ENCODE assay signal across 12 mouse cellular contexts in the genomic region with DNA sequence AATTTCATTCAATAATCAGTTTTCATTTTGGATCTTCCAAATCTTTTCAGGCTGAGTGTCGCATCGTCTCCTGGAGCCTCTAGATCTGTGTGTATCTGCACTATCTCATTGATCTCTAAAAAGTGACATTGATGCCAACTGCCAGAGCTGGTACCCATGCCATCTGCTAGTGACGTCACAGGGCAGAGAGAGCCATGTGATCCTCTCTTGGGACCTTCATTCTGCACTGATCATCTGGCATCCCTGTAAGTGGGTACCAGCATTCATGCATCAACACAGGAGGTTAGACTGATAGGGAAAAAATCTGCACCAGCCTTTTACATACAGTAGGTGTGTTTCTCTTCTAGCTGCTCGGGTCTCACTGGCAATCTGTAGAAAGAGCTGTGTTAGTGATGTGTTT. TPM values are rescaled to one million over a fixed set of nuclear protein-coding genes. Genes with fewer than 3 reads are reported as not detected.
DNase-seq lines count a peak whose midpoint lies in the region; ATAC-seq and TF ChIP-seq lines count a peak whose summit lies in the region.
"Had no signal": no experiment of that assay in that cellular context is flagged by ENCODE, and none has a peak within 500 bp of the region (broad histone marks: within the 10 kb centered on the region; RNA-seq: fewer than 3 reads in every experiment).

Gene Neurod6 (minus strand): TSS at position 290 of the 400 bp plus-strand sequence.

- H3K27ac ChIP-seq in embryonic facial prominence, embryonic 14.5 days (replicated peaks; ENCODE audit: low read depth, low read length): no peak within 1 kb of the TSS
- H3K27ac ChIP-seq in embryonic facial prominence, embryonic 10.5 days (replicated peaks): no peak within 1 kb of the TSS
- peak within 1 kb of the TSS; percentile 94 for H3K27ac ChIP-seq in left cerebral cortex, adult 2 months

- no peak; the same call in 1 of the 2 replicates for TF ChIP-seq CTCF in left cerebral cortex, adult 2 months (IDR thresholded peaks at IDR 0.05)

- no peaks in the 10 kb centered on the region for H3K9me3 ChIP-seq in embryonic facial prominence, embryonic 14.5 days (ENCODE audit: control insufficient read depth, low read length)
- no peaks in the 10 kb centered on the region for H3K9me3 ChIP-seq in embryonic facial prominence, embryonic 10.5 days

- intact Hi-C loops in left cerebral cortex, adult 2 months (cut with DNase I): loop anchor here (2.0 to 10.0 kb wide), 4 partner anchors 112 to 274 kb away; no protein-coding TSS in a partner anchor

- H3K9ac ChIP-seq in embryonic facial prominence, embryonic 14.5 days (ENCODE audit: low read depth, low read length): no peak within 1 kb of the TSS

- peaks cover 22% of the 10 kb centered on the region for H3K27me3 ChIP-seq in embryonic facial prominence, embryonic 14.5 days (replicated peaks; ENCODE audit: control insufficient read depth, insufficient read depth, low read length)
- peaks cover 43% of the 10 kb centered on the region for H3K27me3 ChIP-seq in embryonic facial prominence, embryonic 10.5 days (replicated peaks; ENCODE audit: low read depth, poor library complexity, severe bottlenecking)

- H3K4me3 ChIP-seq in embryonic facial prominence, embryonic 14.5 days (ENCODE audit: low read depth, low read length): no peak within 1 kb of the TSS
- H3K4me3 ChIP-seq in embryonic facial prominence, embryonic 10.5 days: no peak within 1 kb of the TSS
- peak within 1 kb of the TSS; percentile 53 for H3K4me3 ChIP-seq in left cerebral cortex, adult 2 months

- H3K4me2 ChIP-seq in embryonic facial prominence, embryonic 14.5 days (ENCODE audit: low read depth, low read length): no peak within 1 kb of the TSS

- H3K4me1 ChIP-seq in embryonic facial prominence, embryonic 14.5 days (ENCODE audit: control insufficient read depth, insufficient read depth, low read length): peaks cover 7% of the 10 kb centered on the region; the same call in 1 of the 2 replicates
- H3K4me1 ChIP-seq in embryonic facial prominence, embryonic 10.5 days: peaks cover 21% of the 10 kb centered on the region

- peak; percentile 22 for ATAC-seq in embryonic facial prominence, embryonic 14.5 days (ENCODE audit: low read depth)

- no peaks in the 10 kb centered on the region for H3K36me3 ChIP-seq in embryonic facial prominence, embryonic 14.5 days (ENCODE audit: control insufficient read depth, insufficient read depth, low read length)
- H3K36me3 ChIP-seq in embryonic facial prominence, embryonic 10.5 days (replicated peaks): no peaks in the 10 kb centered on the region

- DNase-seq in embryonic facial prominence, embryonic 14.5 days (ENCODE audit: low spot score): no peak
- no peak for DNase-seq in embryonic facial prominence, embryonic 10.5 days (ENCODE audit: low spot score)
- peak; percentile 57 to 59 for DNase-seq in frontal cortex, postnatal 14 days (ENCODE audit: low spot score in 2 of 2)
- peak; percentile 39 to 69 for DNase-seq in left cerebral cortex, adult 2 months (ENCODE audit: extremely low spot score in 1 of 2, low spot score in 2 of 2)
- DNase-seq in right cerebral cortex, postnatal 14 days: peak; percentile 47
- no peak for DNase-seq in ovary, postnatal 36 days (ENCODE audit: low spot score)
- DNase-seq in ovary, adult 18-20 months (ENCODE audit: low spot score): no peak
- no peak for DNase-seq in testis, postnatal 10 days (ENCODE audit: low spot score)
- DNase-seq: gastrocnemius, postnatal 36 days; thymus, postnatal 4 days had no signal

- WGBS in embryonic facial prominence, embryonic 14.5 days: 71% methylated on average over 4 of the region's 4 CpGs
- 78% methylated on average over 4 of the region's 4 CpGs for WGBS in embryonic facial prominence, embryonic 10.5 days

RNA-seq across cellular contexts. Expression of gene Neurod6, which starts in this region (rescaled TPM):
- polyA plus RNA-seq in embryonic facial prominence, embryonic 14.5 days (2014; fragmentation: Nextera tagmentation; extraction: Ambion mirVana): not detected in 2 replicates
- polyA plus RNA-seq in embryonic facial prominence, embryonic 10.5 days (2016; fragmentation: Nextera tagmentation; extraction: Ambion mirVana): 0.09 TPM in 1 of 2 replicates, not detected in the other
- total RNA-seq in left cerebral cortex, adult 2 months (2021): 10 to 100 TPM; 46.5 to 62.8 TPM
- total RNA-seq: gastrocnemius, postnatal 36 days had no signal
- polyA plus RNA-seq: kidney, embryonic 16.5 days; lung, embryonic 16.5 days had no signal

Comparison
In these comparisons a context has a peak if more than half of its experiments do, and no peak if none do; other contexts are left out.
1. Peak in ATAC-seq in embryonic facial prominence, embryonic 14.5 days; RNA of the gene not detected or under 1 TPM.
2. DNase-seq: peak in frontal cortex, postnatal 14 days (2 of 2), left cerebral cortex, adult 2 months (2 of 2) and right cerebral cortex, postnatal 14 days (single experiment); none in embryonic facial prominence, embryonic 14.5 days (single experiment), embryonic facial prominence, embryonic 10.5 days (single experiment), ovary, postnatal 36 days (single experiment), ovary, adult 18-20 months (single experiment) and testis, postnatal 10 days (single experiment).